8 mouse cellular contexts compared by ENCODE assay signal in the genomic region with DNA sequence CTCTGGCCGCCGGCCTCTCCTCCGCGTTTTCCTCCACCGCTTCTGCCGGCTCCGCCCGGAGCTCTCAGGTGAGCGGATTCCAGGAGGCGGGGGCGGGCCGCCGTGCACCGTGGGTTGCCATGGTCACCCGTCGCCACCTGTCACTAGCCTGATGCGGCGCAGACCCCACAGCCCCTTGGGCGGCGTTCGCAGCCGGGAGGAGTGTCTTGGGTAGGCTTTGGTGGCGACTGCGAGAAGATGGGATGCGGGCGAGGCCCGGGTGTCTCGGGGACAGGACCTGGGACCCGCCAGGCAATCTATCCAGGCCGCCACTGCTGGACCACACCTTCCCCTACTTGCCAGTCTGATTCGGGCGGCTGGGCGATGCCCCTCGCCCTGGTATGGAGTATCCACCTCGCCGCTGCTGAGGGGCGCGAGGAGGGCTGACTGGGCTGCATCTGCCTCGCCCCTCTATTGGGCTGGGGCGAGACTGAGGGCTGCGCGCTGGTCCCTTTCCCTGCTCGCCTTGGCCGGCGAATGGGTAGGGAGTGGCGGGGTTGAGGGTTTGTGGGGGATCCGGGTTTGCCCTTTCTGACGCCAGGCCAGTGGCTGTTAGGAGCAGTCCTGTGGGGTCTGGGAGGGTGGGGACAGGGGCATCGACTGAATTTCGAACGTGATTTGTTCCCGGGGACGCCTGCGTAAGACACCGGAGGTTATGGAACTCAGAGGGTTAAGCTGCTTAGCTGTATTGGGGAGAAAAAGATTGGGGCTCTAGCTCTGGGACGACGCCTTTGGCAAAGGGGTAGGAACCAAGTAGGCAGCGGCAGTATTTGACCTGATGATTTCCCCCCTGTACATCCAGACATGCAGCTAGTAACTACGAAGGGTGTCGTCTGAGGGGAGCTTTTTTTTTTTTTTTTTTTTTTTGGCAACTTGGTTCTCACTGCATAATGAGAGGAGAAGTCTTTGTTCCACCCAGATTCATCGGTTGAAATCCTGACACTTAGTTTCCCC. TPM values are rescaled to one million over a fixed set of nuclear protein-coding genes. Genes with fewer than 3 reads are reported as not detected.
DNase-seq lines count a peak whose midpoint lies in the region; ATAC-seq and TF ChIP-seq lines count a peak whose summit lies in the region.

No protein-coding gene starts in this region.

- no peaks in the 10 kb centered on the region for H3K27me3 ChIP-seq in heart, embryonic 15.5 days
- H3K27me3 ChIP-seq in embryonic facial prominence, embryonic 12.5 days = no peaks in the 10 kb centered on the region
- no peaks in the 10 kb centered on the region for H3K27me3 ChIP-seq in intestine, embryonic 16.5 days (replicated peaks; ENCODE audit: control insufficient read depth, insufficient read depth, low read length)

- in situ Hi-C loops in ES-E14 (cut with MboI; ENCODE audit: low sequenced_read_pairs in 2 of 2, unreplicated experiment in 2 of 2) = no loop called here

- H3K4me1 ChIP-seq in heart, embryonic 15.5 days (replicated peaks) = peaks cover 11% of the 10 kb centered on the region
- peaks cover 6% of the 10 kb centered on the region in 2 experiments for H3K4me1 ChIP-seq in ES-E14 (ENCODE audit: control insufficient read depth in 2 of 2, insufficient read depth in 2 of 2, low read length in 2 of 2, poor library complexity in 1 of 2)
- H3K4me1 ChIP-seq in embryonic facial prominence, embryonic 12.5 days = peaks cover 2% of the 10 kb centered on the region; the same call in 1 of the 2 replicates
- H3K4me1 ChIP-seq in intestine, embryonic 16.5 days (ENCODE audit: control insufficient read depth, insufficient read depth, low read length) = 0 out of 2 replicates have a peak, but pooled peaks cover 3% of the 10 kb centered on the region

- no peak for DNase-seq in heart, adult 8-10 months (ENCODE audit: low spot score)
- DNase-seq in ES-E14 (ENCODE audit: low read depth, low spot score) = peak; percentile 59
- DNase-seq in thymus, adult 18-20 months = no peak
- no peak for DNase-seq in left cerebral cortex, postnatal 10 days (ENCODE audit: extremely low spot score in 1 of 2, low spot score in 2 of 2)

- H3K9ac ChIP-seq in heart, embryonic 15.5 days = peak overlapping the region; percentile 73
- H3K9ac ChIP-seq in ES-E14 (ENCODE audit: insufficient read depth, low read depth, low read length, poor library complexity, severe bottlenecking) = peak overlapping the region; percentile 66
- peak overlapping the region; percentile 76 for H3K9ac ChIP-seq in embryonic facial prominence, embryonic 12.5 days
- H3K9ac ChIP-seq in intestine, embryonic 16.5 days (ENCODE audit: low read depth, low read length) = peak overlapping the region; percentile 75

- H3K27ac ChIP-seq in heart, embryonic 15.5 days = peak overlapping the region; percentile 72
- H3K27ac ChIP-seq in ES-E14 (ENCODE audit: insufficient read depth, low read depth, low read length, poor library complexity, severe bottlenecking) = peak overlapping the region; percentile 40; the same call in 1 of the 2 replicates
- peak overlapping the region; percentile 75 for H3K27ac ChIP-seq in embryonic facial prominence, embryonic 12.5 days
- H3K27ac ChIP-seq in intestine, embryonic 16.5 days (ENCODE audit: low read length) = peak overlapping the region; percentile 78

- peak overlapping the region; percentile 99 for H3K4me2 ChIP-seq in heart, embryonic 15.5 days
- H3K4me2 ChIP-seq in embryonic facial prominence, embryonic 12.5 days (replicated peaks) = peak overlapping the region; percentile 98
- peak overlapping the region; percentile 95 for H3K4me2 ChIP-seq in intestine, embryonic 16.5 days (ENCODE audit: low read depth, low read length)

- no peaks in the 10 kb centered on the region for H3K9me3 ChIP-seq in heart, embryonic 15.5 days (replicated peaks)
- no peaks in the 10 kb centered on the region for H3K9me3 ChIP-seq in ES-E14 (ENCODE audit: control insufficient read depth, insufficient read depth, low read depth, low read length)
- H3K9me3 ChIP-seq in embryonic facial prominence, embryonic 12.5 days = no peaks in the 10 kb centered on the region
- no peaks in the 10 kb centered on the region for H3K9me3 ChIP-seq in intestine, embryonic 16.5 days (ENCODE audit: control insufficient read depth, low read length)

- under 1% methylated on average over 61 of the region's 61 CpGs for WGBS in heart, embryonic 15.5 days
- under 1% methylated on average over 61 of the region's 61 CpGs for WGBS in embryonic facial prominence, embryonic 12.5 days
- 0% methylated on average over 61 of the region's 61 CpGs for WGBS in intestine, embryonic 16.5 days

- peak overlapping the region; percentile 87 for H3K4me3 ChIP-seq in heart, embryonic 15.5 days
- H3K4me3 ChIP-seq in ES-E14 (ENCODE audit: insufficient read depth in 1 of 2, low read depth in 1 of 2, low read length in 2 of 2, poor library complexity in 1 of 2, severe bottlenecking in 1 of 2) = peak overlapping the region; percentile 75 to 89
- peak overlapping the region; percentile 90 for H3K4me3 ChIP-seq in embryonic facial prominence, embryonic 12.5 days
- peak overlapping the region; percentile 95 for H3K4me3 ChIP-seq in intestine, embryonic 16.5 days (ENCODE audit: low read length)

- no peaks in the 10 kb centered on the region for H3K36me3 ChIP-seq in heart, embryonic 15.5 days
- H3K36me3 ChIP-seq in ES-E14 (ENCODE audit: control insufficient read depth, insufficient read depth, low read length, poor library complexity, severe bottlenecking) = no peaks in the 10 kb centered on the region
- H3K36me3 ChIP-seq in embryonic facial prominence, embryonic 12.5 days = no peaks in the 10 kb centered on the region
- no peaks in the 10 kb centered on the region for H3K36me3 ChIP-seq in intestine, embryonic 16.5 days (ENCODE audit: control insufficient read depth, insufficient read depth, low read length)

- intact Hi-C loops in left cerebral cortex, postnatal 10 days (cut with DNase I) = no loop called here

- ATAC-seq in heart, embryonic 15.5 days (replicated peaks; ENCODE audit: insufficient number of reproducible peaks, insufficient read depth, low FRiP score, low read depth) = peak; percentile 68
- peak; percentile 60 for ATAC-seq in embryonic facial prominence, embryonic 12.5 days (ENCODE audit: insufficient number of reproducible peaks, insufficient read depth, low FRiP score, low TSS enrichment)
- ATAC-seq in intestine, embryonic 16.5 days = peak; percentile 86
- 0 out of 2 replicates have a peak, but pooled peaks have one; percentile 4 for ATAC-seq in monocyte, adult 5-6 weeks (replicated peaks; ENCODE audit: insufficient number of reproducible peaks, low FRiP score, low TSS enrichment, poor library complexity, severe bottlenecking)

TF ChIP-seq in ES-E14, 5 proteins besides CTCF, POLR2A, EP300 and RAD21:
- TF ChIP-seq ZC3H11A (IDR thresholded peaks at IDR 0.05; ENCODE audit: borderline replicate concordance, low read depth, low read length) = no peak
- peak; percentile 59 for TF ChIP-seq ZNF384 (IDR thresholded peaks at IDR 0.05; ENCODE audit: low read depth, low read length)

RNA-seq across cellular contexts. Expression of a gene that starts 0.7 kb away (rescaled TPM):
- polyA plus RNA-seq in heart, embryonic 15.5 days (2015; fragmentation: Nextera tagmentation; extraction: Ambion mirVana) = 7.0 and 8.8 TPM in 2 replicates
- 10 to 100 TPM in 2 of 4 experiments, 1 to 10 TPM in 2; 7.2 to 10.3 (median 8.9) TPM for total RNA-seq in heart, adult 8-10 months (2022)
- total RNA-seq in ES-E14 (2012; rRNA removed) = 14.5 and 15.9 TPM in 2 replicates
- polyA plus RNA-seq in embryonic facial prominence, embryonic 12.5 days (2016; fragmentation: Nextera tagmentation; extraction: Ambion mirVana) = 17.5 and 17.6 TPM in 2 replicates
- 6.4 and 7.1 TPM in 2 replicates for polyA plus RNA-seq in intestine, embryonic 16.5 days (2015; fragmentation: Nextera tagmentation; extraction: Ambion mirVana)
- 12.4 to 27.1 TPM (median 13.7 TPM) in 3 replicates for total RNA-seq in monocyte, adult 5-6 weeks (2017)
- 100 to 1,000 TPM; 150 to 164 TPM for total RNA-seq in left cerebral cortex, postnatal 10 days (2021)

RNA-seq across cellular contexts. Expression of a gene that starts 20.3 kb away (rescaled TPM):
- 24.6 and 24.7 TPM in 2 replicates for polyA plus RNA-seq in heart, embryonic 15.5 days (2015; fragmentation: Nextera tagmentation; extraction: Ambion mirVana)
- 10 to 100 TPM; 13.2 to 17.9 (median 15.8) TPM for total RNA-seq in heart, adult 8-10 months (2022)
- 12.5 and 17.3 TPM in 2 replicates for total RNA-seq in ES-E14 (2012; rRNA removed)
- polyA plus RNA-seq in embryonic facial prominence, embryonic 12.5 days (2016; fragmentation: Nextera tagmentation; extraction: Ambion mirVana) = 51.7 and 52.3 TPM in 2 replicates
- 34.2 and 36.2 TPM in 2 replicates for polyA plus RNA-seq in intestine, embryonic 16.5 days (2015; fragmentation: Nextera tagmentation; extraction: Ambion mirVana)
- total RNA-seq in monocyte, adult 5-6 weeks (2017) = 40.3 to 53.0 TPM (median 51.7 TPM) in 3 replicates
- total RNA-seq in left cerebral cortex, postnatal 10 days (2021) = 10 to 100 TPM; 25.2 to 26.6 TPM

RNA-seq across cellular contexts. Expression of a gene that starts 29.6 kb away (rescaled TPM):
- polyA plus RNA-seq in heart, embryonic 15.5 days (2015; fragmentation: Nextera tagmentation; extraction: Ambion mirVana) = 29.7 and 32.5 TPM in 2 replicates
- total RNA-seq in heart, adult 8-10 months (2022) = 10 to 100 TPM; 28.6 to 29.7 (median 29.1) TPM
- 21.1 and 21.8 TPM in 2 replicates for total RNA-seq in ES-E14 (2012; rRNA removed)
- 44.0 and 45.1 TPM in 2 replicates for polyA plus RNA-seq in embryonic facial prominence, embryonic 12.5 days (2016; fragmentation: Nextera tagmentation; extraction: Ambion mirVana)
- 34.4 and 34.9 TPM in 2 replicates for polyA plus RNA-seq in intestine, embryonic 16.5 days (2015; fragmentation: Nextera tagmentation; extraction: Ambion mirVana)
- total RNA-seq in monocyte, adult 5-6 weeks (2017) = 67.3 to 88.2 TPM (median 82.3 TPM) in 3 replicates
- 10 to 100 TPM; 40.3 to 41.0 TPM for total RNA-seq in left cerebral cortex, postnatal 10 days (2021)

RNA-seq across cellular contexts. Expression of a gene that starts 55.5 kb away (rescaled TPM):
- 1.0 and 1.7 TPM in 2 replicates for polyA plus RNA-seq in heart, embryonic 15.5 days (2015; fragmentation: Nextera tagmentation; extraction: Ambion mirVana)
- total RNA-seq in heart, adult 8-10 months (2022) = under 1 TPM in 2 of 4 experiments, not detected in 2; 0.16 to 0.20 TPM
- 0.27 and 0.37 TPM in 2 replicates for total RNA-seq in ES-E14 (2012; rRNA removed)
- 0.67 and 1.3 TPM in 2 replicates for polyA plus RNA-seq in embryonic facial prominence, embryonic 12.5 days (2016; fragmentation: Nextera tagmentation; extraction: Ambion mirVana)
- polyA plus RNA-seq in intestine, embryonic 16.5 days (2015; fragmentation: Nextera tagmentation; extraction: Ambion mirVana) = 15.5 and 18.0 TPM in 2 replicates
- 0.11 to 0.19 TPM in 2 of 3 replicates, not detected in the other for total RNA-seq in monocyte, adult 5-6 weeks (2017)
- 10 to 100 TPM; 19.9 to 22.2 TPM for total RNA-seq in left cerebral cortex, postnatal 10 days (2021)

RNA-seq across cellular contexts. Expression of a gene that starts 57.9 kb away (rescaled TPM):
- 0.19 TPM in 1 of 2 replicates, not detected in the other for polyA plus RNA-seq in heart, embryonic 15.5 days (2015; fragmentation: Nextera tagmentation; extraction: Ambion mirVana)
- not detected for total RNA-seq in heart, adult 8-10 months (2022)
- 0.63 TPM in 1 of 2 replicates, not detected in the other for total RNA-seq in ES-E14 (2012; rRNA removed)
- polyA plus RNA-seq in embryonic facial prominence, embryonic 12.5 days (2016; fragmentation: Nextera tagmentation; extraction: Ambion mirVana) = 0.26 and 0.37 TPM in 2 replicates
- not detected in 2 replicates for polyA plus RNA-seq in intestine, embryonic 16.5 days (2015; fragmentation: Nextera tagmentation; extraction: Ambion mirVana)
- total RNA-seq in monocyte, adult 5-6 weeks (2017) = not detected in 3 replicates
- 1 to 10 TPM; 2.3 to 2.9 TPM for total RNA-seq in left cerebral cortex, postnatal 10 days (2021)

Comparison
In these comparisons a context has a peak if more than half of its experiments do, and no peak if none do; other contexts are left out.
1. ATAC-seq: peak in every context shown above with its lines; median percentile 86 in intestine, embryonic 16.5 days; 68 in heart, embryonic 15.5 days; 60 in embryonic facial prominence, embryonic 12.5 days; 4 in monocyte, adult 5-6 weeks.